Mouse (Mus musculus) Muller cell, postnatal 12 days (primary cell): ENCODE data around the gene Hoxa5.

Source experiments
- DNase-seq: peaks from one replicate; pipeline ENCODE4 v3.0.0-alpha.2; 2015; ENCODE audit errors: inconsistent ontology term

Gene Hoxa5

DNA sequence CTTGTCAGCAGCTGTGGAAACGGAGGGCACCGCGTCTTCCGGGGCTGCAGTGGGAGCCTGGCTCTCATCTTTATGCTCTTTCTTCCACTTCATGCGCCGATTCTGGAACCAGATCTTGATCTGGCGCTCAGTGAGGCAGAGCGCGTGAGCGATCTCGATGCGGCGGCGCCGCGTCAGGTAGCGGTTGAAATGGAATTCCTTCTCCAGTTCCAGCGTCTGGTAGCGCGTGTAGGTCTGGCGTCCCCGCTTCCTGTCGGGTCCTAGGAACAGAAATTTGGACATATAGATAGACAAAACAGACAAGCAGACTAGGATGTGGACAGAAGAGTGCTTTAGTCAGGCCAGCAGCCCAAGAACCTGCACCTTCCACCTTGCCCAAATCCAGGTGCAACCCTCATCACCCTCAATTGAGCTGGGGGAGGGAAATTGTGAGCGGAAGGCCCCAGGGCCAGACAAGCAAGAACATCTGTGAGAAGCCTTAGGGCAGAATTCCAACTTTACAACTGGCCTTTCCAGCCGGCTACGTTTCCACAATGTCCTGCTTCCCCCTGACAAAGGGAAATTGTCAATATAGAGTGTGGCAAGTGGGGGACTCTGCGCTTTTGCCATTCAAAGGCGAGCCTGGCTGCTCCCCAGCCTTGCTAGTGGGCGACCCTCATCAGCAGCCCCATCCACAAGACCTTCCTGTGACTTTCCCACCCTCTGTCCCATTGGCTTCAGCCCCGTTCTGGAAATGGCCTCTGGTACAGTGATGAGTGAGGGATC, 11.6 kb upstream of the Hoxa5 start:
- no peak for DNase-seq

DNA sequence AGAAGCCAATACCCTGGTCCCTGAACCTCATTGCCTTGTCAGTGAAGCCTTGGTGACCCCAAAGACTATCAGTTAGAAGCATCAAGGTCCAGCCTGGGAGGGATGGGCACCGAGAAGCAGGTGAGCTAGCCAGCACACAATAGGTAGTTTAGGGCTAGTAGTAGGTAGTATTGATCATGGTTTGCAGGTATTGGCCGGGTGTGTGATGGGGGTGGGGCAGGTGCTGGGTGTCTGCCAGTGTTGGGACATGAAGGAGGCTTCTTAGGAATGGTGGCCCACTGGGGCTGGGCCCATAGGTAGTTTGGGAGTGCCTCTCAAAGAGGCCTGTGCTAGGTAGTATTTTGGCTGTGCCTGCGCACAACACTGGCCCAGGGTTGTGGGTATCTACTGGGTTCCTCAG, 10.7 kb upstream of the Hoxa5 start:
- no peak for DNase-seq

DNA sequence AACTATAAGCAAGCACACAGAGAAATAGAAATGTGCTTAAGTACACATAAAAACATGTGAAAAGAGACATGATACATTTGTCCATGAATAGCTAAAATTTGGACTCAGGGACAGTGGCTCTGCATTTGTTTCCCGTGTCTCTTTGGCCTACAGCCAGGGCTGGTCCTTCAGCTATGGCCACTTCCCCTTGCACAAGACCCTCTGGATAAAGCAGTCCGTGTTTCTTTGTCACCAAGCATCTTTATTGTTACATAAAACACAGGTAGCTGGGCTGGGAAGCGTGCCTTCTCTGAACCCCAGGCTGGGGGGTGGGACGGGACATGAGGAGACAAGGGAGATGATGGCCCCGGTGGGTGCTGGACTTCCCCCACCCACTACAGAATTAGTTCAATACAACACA, 9.9 kb upstream of the Hoxa5 start:
- no peak for DNase-seq

DNA sequence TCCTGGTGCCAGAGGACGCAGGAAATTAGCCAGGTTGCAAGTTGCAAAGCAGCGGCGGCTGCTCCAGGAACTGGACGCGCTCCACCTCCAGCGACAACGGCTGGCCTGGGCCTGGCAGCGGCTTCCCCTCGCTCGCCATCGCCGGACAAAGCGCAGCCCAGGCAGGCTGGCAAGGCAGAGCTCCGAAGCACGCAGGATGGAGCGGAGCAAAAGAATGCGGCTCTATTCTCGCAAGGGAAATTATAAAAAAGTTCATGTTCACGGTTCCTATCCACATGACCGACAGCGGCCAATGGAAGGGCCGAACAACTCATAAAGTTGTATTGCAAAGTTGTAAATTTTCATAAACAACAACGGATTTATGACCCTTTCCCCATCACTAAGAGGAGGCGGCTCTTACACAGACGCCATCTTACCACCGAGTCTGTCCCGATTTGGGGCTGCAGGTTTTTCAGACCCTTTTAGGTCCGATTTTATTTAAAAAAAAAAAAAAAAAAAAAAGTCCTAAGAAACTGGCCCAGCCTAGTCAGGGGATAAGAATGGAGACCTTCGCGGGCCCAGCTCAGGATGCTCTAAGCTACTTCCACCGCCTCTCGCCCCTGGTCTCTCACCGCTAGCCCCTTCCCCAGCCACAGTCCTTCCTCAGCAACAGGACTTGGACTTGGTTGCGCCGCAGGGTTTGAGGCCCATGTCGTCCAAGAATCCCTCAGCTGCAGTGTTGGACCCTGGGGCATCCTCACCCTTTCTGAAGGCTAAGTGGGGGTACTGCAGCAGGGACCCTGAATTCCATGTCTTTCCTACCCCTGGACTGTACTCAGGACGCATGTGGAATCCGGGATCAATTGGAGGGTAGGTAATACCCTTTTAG, 9.0 kb upstream of the Hoxa5 start, which contains the start of the genes Hoxa3 and Gm28308:
Gene Hoxa3, minus strand, starts transcription at position 218 of the 868 bp plus-strand sequence.
Gene Gm28308, minus strand, starts transcription at position 221 of the 868 bp plus-strand sequence.
- DNase-seq, result no peak

DNA sequence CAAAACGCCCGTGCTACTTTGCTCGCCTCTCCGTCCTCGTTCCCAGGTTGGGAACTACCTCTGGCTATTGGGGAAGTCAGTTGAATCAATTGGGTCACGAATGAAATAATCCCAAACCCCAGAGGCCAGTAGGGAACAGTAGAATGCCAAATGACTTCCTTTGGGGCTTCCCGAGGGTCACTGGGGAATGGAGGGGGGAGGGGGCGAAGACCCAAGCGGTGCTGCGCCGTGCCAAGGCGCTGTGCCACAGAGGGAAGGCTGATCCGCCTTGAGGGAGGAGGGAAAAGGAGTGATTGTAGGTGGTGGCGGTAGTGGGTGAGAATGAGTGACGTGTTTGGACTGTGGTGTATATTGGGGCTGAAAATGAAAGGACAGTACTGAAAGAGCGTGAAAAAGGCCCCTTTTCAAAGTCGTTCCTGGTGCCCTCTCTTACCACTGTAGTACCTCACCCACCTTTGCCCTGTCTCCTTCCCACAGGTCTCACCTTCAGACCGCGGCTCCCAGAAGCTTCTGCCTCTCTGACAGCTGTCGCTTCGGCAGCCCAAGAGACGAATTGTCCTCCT, 8.2 kb upstream of the Hoxa5 start:
- no peak for DNase-seq

DNA sequence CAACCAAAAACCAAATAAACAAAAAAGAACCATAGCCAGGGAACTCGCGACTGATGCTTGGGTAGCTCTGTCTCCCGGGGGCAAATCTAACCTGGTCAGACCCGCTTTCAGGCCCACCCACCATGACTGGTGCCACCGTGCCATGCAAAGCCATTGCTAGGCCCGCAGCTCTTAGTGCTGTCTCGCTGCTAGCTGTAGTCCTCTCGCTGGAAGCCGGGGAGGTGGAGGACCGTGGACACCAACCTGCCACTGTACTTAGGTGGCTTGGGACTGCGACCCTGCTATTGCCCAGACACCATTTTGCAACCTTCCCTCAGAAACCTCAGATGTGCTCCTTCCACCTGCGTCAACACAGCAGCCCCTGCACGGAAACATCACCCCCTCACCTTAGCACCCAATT, 7.6 kb upstream of the Hoxa5 start:
- DNase-seq, result no peak

DNA sequence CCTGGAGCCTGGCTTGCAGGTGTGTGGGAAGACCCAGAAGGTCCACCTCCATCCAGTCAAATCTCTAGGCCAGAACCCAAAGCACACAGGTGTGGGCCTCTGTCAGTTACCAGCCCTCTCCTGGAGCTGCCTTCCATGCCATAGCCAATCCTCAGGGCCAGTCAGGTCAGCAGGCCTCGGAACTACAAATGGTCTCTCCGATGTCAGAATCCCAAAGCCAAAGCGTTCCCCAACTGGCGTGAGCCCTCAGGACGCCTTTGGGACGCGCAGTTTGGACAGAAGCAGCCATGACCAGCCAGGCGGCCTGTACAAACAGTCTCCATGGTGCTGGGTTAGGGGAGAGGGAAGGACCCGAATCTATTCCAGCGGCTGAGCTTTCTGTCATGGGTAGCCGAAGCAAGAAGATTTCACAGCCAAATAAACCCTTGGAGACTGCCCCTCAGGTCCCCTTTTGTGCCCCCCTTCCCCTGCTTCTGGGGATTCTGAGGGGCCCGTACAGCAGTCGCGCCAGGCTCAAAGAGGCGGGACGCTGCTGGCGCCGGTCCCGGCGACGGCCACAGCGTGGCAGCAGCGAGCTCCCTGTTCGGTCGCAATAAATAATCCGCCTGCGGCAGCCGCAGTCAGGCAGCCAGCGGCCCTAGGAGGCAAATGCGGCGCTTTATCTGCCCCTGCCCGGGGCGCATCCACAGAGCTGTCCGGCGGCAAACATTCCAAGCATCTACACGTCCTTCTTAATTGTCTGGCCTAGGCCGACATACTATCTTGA, 7.0 kb upstream of the Hoxa5 start:
- DNase-seq, result peak; percentile 45

DNA sequence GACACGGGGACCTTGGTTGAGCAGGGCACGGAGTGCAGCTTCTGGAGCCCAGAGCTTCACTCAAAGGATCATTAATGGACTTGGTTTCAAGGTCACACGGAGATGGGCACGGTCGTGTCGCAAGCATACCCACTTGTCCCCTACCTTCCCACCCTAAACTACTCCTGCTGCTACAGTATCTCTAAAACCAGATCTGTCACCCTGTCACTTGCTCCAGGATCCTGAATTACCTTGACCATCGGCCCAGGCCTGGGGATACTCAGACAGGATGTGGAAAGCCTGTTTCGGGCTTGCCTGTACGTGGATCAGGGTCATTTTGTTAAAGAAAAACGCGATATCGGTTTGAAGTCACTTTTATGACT, 5.3 kb upstream of the Hoxa5 start:
- no peak for DNase-seq

DNA sequence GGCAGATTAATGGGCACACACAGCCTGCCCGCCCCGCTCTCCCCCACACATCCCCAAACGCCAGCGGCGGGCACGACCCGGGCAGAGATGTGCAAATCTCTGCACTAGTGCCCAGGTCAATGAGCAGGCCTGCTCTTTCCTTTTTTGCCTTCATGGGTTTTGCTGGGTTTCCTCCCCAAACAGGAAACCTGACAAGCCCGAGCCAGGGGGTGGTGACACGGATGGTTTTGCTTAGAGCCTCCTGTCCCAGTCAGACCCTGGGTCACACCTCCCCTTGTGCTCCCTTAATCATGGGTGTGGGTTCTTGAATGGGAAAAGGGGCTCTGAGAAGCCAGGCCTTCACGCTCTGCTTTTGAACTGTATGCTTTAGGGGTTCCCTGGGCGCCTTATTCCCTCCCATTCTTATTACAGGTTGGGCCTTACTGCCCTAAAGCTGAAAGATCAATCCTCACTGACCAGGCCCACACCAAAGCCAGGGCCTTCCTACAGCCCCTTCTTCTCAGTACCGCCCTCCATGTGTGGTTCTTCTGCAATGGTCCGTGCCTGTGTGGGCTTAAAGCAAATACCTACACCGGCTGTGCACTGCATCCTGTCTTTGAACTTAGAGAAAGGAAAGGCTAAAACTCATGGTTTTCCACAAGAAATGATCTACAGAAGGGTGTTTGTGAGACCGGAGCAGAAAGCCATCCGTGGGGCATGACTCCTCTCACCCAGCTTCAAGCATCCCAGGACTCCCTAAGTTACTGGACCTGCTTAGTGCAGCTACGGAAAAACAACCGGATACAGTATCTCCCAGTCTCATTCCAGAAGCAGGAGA, 4.7 kb upstream of the Hoxa5 start:
- DNase-seq, result no peak

DNA sequence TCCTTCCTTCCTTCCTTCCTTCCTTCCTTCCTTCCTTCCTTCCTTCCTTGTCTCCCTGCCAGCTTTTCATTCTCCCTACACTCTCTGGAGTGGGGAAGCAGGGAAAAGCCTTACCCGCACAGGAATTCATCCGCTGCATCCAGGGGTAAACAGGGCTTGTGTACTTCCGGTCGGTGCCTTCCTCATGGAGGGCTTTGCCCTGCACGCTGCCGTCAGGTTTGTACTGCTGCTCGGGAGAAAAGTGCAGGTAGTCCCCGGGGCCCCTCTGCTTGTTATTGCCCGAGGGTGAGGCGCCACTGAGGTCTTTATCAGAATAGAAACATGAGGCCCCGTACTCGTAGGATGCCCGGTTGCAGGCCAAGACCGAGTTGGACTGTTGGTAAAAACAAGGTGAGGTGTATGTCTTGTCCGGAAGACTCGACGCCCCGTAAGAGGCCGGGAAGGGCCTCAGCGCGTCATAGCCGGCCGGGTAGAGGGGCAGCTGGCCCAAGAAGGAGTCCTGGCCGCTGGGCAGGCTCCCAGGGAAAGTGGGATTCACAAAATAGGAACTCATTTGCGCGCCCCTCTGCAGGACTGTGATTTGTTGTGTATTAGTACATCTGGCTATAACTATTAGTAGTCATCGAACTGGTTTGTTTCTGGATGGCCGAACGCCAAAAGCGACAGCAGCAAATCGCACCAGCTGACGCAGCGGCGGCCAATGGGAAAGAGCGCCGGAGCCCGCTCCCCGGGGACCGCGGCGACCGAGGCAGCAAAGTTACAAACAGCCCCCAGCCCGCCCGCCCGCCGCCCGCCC, 3.9 kb upstream of the Hoxa5 start, which contains the start of gene Hoxa6:
Gene Hoxa6, minus strand, starts transcription at position 651 of the 796 bp plus-strand sequence.
- DNase-seq, result no peak

DNA sequence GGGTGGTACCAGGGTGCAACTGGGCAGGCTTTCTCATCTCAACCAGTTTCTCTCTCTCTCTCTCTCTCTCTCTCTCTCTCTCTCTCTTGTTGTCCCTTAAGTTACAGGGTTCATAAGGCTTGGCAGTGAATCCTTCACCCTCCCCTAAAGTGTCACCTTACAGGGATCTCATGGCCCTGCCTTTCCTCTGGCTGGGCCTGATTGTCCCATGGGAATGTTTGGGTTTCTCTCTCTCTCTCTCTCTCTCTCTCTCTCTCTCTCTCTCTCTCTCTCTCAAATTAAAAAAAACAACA, 3.2 kb upstream of the Hoxa5 start:
- no peak for DNase-seq

DNA sequence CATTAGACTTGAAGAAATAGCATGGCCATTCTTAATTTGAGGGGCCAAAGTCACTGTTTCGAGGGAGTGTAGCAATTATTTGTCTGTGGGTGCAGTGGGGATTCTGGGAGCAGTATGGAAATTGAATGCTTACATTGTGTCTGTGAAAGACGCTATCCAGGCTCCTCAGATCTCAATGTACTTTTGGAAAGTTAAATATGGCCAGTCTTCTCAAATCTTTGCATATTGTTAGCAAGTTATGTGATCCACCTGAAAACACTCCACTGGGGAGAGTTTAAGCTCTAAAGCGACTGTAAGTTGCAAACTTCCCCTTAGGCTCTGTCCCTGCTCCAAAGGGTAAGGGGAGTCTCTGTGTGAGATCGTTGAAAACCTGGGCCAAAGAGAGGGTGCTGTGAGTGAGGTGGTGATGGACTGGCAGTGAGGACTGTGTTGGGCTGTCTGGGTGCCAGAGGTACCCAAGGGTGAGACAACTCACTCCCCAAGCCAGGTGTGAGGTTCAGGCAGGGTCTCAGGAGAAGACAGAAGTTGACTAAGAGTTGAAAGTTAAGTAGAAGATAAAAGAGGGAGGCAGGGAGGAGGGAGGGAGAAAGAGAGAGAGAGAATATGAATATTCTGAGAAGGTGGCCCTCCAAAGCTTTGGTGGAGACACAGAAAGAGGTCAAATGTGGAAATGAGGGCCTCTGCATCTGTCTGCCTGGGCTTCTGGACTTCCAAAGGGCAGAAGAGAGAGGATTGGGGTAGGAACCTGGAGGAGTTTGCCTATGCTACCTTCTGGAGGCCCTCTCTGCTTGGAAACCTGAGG, 2.7 kb upstream of the Hoxa5 start:
- DNase-seq, result no peak

DNA sequence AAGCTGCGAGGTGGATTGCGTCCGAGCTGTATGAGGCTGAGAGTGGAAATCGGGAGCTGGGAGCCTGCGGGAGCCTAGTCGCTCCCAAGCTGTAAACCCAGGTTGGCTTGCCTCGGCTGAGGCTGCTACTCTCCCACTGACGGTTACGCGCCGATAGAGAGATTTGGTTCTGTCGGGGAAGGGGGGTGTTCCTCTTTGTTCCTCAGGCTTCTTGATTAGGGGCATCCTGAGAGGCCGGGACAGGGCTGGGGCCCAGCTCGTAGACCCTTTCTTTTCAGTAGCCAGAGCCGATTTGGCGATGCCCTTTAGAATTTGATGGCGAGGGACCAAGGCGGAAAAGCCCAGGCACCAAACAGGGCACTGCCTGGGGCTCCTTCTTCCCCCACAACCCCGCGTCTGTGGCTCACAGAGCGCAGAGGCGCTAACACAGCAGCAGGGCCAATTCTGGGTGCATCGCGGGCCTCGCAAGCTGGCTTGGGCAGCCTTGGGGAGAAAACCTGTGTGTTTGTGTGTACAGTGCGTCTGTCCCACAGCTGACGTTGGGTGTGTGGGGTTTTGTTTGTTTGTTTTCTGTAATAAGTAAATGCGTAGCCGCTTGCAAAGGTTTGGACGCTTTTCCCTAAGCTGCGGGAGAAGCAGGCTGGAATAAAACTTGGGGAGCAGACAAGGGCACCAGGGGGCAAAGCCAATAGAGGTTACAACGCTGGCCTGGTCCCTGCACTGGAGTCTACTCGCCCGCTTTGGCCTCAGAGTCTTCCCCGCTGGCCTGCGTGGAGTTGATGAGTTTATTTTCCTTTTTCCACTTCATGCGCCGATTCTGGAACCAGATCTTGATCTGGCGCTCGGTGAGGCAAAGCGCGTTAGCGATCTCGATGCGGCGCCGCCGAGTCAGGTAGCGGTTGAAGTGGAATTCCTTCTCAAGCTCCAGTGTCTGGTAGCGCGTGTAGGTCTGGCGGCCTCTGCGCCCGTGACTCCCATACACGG, 1.5 kb upstream of the Hoxa5 start:
- DNase-seq, result no peak

DNA sequence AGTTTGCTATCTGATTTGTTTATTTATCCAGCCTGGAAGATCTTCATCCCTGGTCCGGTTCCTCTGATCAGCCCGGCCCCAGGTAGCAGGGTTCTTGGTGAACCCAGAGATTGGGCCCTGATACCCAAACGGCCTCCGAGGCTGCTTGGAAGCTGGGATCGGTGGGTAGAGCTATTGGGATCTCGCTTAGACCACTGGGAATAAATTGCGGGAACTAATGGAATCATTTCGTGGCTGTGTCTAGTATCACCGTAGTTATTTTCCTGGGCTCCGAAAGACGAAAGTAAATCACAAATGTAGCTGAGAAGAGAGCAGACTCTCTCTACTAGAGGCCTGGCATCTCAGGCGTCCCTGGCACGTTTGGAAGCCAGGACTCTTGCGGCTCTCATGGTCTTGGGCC, 834 bp upstream of the Hoxa5 start:
- DNase-seq, result no peak

DNA sequence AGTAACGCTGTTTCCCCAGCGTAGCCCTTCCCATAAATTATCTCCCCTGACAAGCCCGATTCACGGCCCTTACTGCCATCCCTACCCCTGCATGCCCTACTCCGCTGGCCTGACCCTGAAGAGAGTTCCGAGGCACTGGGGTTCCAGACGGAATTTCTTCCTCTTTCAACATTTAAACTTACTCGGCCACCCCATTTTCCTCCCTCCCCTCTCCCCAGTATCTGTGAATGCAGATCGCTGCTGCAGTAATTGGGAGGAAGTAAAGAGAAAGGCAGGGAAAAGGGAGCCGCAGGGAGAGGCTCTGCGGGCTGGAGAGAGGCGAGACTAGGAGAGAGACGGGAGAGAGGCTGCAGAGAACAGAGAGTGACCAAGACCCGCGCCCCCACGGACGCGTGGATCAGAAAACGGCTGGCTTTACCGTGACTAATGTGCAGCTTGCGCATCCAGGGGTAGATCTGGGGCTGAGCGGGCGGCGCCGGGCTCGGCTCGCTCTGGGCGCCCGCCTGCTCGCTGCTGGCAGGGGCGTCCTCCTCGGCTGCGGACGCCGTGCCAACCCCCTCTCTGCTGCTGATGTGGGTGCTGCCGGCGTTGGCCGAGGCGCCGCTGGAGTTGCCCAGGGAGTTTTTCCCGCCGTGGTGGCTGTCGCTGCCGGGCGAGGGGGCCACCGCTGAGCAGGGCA, 877 bp downstream of the Hoxa5 start:
- no peak for DNase-seq

DNA sequence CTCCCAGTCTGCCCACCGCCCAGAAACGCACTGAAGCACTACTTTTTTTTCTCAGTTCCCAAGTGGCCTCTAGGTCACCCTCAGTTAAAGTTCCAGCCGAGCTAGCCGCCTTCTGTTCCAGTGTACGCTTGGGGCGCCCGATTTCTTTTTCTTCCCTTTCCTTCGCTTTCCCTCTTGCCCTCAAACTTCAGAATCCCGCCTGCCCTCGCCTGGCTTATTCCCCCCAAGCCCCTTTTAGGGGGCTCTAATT, 1.3 kb downstream of the Hoxa5 start:
- no peak for DNase-seq

DNA sequence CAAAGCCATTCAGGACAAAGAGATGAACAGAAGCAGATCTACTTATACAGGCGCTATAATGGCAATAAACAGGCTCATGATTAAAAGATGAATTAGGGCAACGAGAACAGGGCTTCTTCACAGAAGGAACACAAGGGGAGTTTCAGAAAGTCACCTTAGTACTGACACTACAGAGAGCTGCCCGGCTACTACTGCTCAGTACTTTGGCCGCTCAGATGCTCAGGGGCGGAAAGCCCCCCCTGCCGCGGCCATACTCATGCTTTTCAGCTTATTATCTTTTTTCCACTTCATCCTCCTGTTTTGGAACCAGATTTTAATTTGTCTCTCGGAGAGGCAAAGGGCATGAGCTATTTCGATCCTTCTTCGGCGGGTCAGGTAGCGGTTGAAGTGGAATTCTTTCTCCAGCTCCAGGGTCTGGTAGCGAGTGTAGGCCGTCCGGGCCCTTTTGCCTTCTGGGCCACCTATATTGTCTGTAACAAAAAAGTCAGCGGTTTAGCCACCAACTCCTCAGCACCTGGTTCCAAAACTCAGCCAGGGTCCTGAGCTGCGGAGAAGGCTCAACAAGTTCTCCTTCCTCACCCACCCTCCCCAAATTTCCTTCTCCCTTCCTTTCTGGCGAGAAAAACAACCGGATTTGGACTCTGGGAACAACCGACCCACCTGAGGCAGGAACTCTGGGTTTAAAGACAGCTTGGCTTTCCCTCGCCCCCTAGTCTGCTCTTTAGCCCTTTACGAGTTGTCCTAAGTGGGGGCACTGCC, 1.8 kb downstream of the Hoxa5 start:
- no peak for DNase-seq
